ENCODE assay signal across 7 mouse cellular contexts in genomic region chr12:103388505-103389347, GRCm38 (mm10). TPM values are rescaled to one million over a fixed set of nuclear protein-coding genes. Genes with fewer than 3 reads are reported as not detected.
DNase-seq lines count a peak whose midpoint lies in the region; ATAC-seq and TF ChIP-seq lines count a peak whose summit lies in the region.

Gene Otub2 (plus strand): TSS chr12:103388682.

- peak; percentile 96 for DNase-seq in adrenal gland, adult 8-10 months
- peak; percentile 97 for DNase-seq in embryo, embryonic 9.5 days (ENCODE audit: extremely low spot score)
- DNase-seq in gonadal fat pad, adult 2 months (ENCODE audit: low read depth): peak; percentile 69
- DNase-seq in left cerebral cortex, postnatal 4 days: peak; percentile 97

- WGBS in intestine, postnatal 0 days: under 1% methylated on average over 58 of the region's 58 CpGs
- under 1% methylated on average over 58 of the region's 58 CpGs for WGBS in midbrain, embryonic 12.5 days
- WGBS in small intestine, adult 2 months: 2% methylated on average over 58 of the region's 58 CpGs

- no peak for TF ChIP-seq POLR2A in small intestine, adult 2 months (IDR thresholded peaks at IDR 0.05; ENCODE audit: low read depth, low read length)

- peak within 1 kb of the TSS; percentile 68 for H3K9ac ChIP-seq in intestine, postnatal 0 days (ENCODE audit: low read depth, low read length)
- H3K9ac ChIP-seq in midbrain, embryonic 12.5 days (replicated peaks): peak within 1 kb of the TSS; percentile 89

- TF ChIP-seq CTCF in intestine, postnatal 0 days (IDR thresholded peaks at IDR 0.05; ENCODE audit: low read depth): peak; percentile 31; the same call in 1 of the 2 replicates
- TF ChIP-seq CTCF in small intestine, adult 2 months (IDR thresholded peaks at IDR 0.05; ENCODE audit: extremely low read depth, insufficient read length, insufficient replicate concordance, low read depth, low read length): no peak

- H3K27ac ChIP-seq in intestine, postnatal 0 days (ENCODE audit: low read depth, low read length): no peak within 1 kb of the TSS; the same call in 1 of the 2 replicates
- peak within 1 kb of the TSS; percentile 74 for H3K27ac ChIP-seq in midbrain, embryonic 12.5 days (replicated peaks)
- no peak within 1 kb of the TSS for H3K27ac ChIP-seq in small intestine, adult 2 months (ENCODE audit: insufficient read depth, low read depth, low read length)

- H3K4me3 ChIP-seq in intestine, postnatal 0 days (ENCODE audit: low read depth, low read length): peak within 1 kb of the TSS; percentile 70
- peak within 1 kb of the TSS; percentile 81 for H3K4me3 ChIP-seq in midbrain, embryonic 12.5 days
- peak within 1 kb of the TSS; percentile 95 for H3K4me3 ChIP-seq in small intestine, adult 2 months (ENCODE audit: low read depth, low read length)

- H3K27me3 ChIP-seq in intestine, postnatal 0 days (replicated peaks; ENCODE audit: control insufficient read depth, insufficient read depth, low read length): no peaks in the 10 kb centered on the region
- H3K27me3 ChIP-seq in midbrain, embryonic 12.5 days: 0 out of 2 replicates have a peak, but pooled peaks cover 3% of the 10 kb centered on the region
- no peaks in the 10 kb centered on the region for H3K27me3 ChIP-seq in small intestine, adult 2 months (ENCODE audit: control insufficient read depth, insufficient read depth, low read length)

- ATAC-seq in intestine, postnatal 0 days: peak; percentile 93
- peak; percentile 99 for ATAC-seq in midbrain, embryonic 12.5 days (ENCODE audit: low FRiP score, low read depth)

- no peaks in the 10 kb centered on the region for H3K36me3 ChIP-seq in intestine, postnatal 0 days (ENCODE audit: control insufficient read depth, insufficient read depth)
- no peaks in the 10 kb centered on the region for H3K36me3 ChIP-seq in midbrain, embryonic 12.5 days
- H3K36me3 ChIP-seq in small intestine, adult 2 months (ENCODE audit: control insufficient read depth, insufficient read depth, low read length): no peaks in the 10 kb centered on the region

- peaks cover 8% of the 10 kb centered on the region for H3K4me1 ChIP-seq in intestine, postnatal 0 days (replicated peaks; ENCODE audit: control insufficient read depth, insufficient read depth, low read length)
- H3K4me1 ChIP-seq in midbrain, embryonic 12.5 days: peaks cover 6% of the 10 kb centered on the region
- peaks cover 6% of the 10 kb centered on the region; the same call in 1 of the 2 replicates for H3K4me1 ChIP-seq in small intestine, adult 2 months (ENCODE audit: control insufficient read depth, insufficient read depth, insufficient read length, low read length)

- intact Hi-C loops in left cerebral cortex, postnatal 4 days (cut with DNase I): no loop called here

- H3K9me3 ChIP-seq in intestine, postnatal 0 days (ENCODE audit: control insufficient read depth): no peaks in the 10 kb centered on the region
- no peaks in the 10 kb centered on the region for H3K9me3 ChIP-seq in midbrain, embryonic 12.5 days

- H3K4me2 ChIP-seq in intestine, postnatal 0 days (replicated peaks; ENCODE audit: low read depth): peak within 1 kb of the TSS; percentile 89
- peak within 1 kb of the TSS; percentile 82 for H3K4me2 ChIP-seq in midbrain, embryonic 12.5 days (replicated peaks)

RNA-seq across cellular contexts. Expression of gene Otub2, which starts in this region (rescaled TPM):
- total RNA-seq in adrenal gland, adult 8-10 months (2022): 1 to 10 TPM; 3.8 to 6.6 (median 4.5) TPM
- 3.8 and 4.5 TPM in 2 replicates for polyA plus RNA-seq in gonadal fat pad, adult 2 months (2012; rRNA removed)
- 1.8 and 2.3 TPM in 2 replicates for polyA plus RNA-seq in intestine, postnatal 0 days (2015; fragmentation: Nextera tagmentation; extraction: Ambion mirVana)
- total RNA-seq in left cerebral cortex, postnatal 4 days (2021): 10 to 100 TPM; 17.4 to 17.7 TPM
- 15.6 and 16.8 TPM in 2 replicates for polyA plus RNA-seq in midbrain, embryonic 12.5 days (2016; fragmentation: Nextera tagmentation; extraction: Ambion mirVana)
- 0.75 and 0.85 TPM in 2 replicates for polyA plus RNA-seq in small intestine, adult 2 months (2012; rRNA removed)
